Mouse (Mus musculus): Measurements from ENCODE around the gene Rps18. TPM values are rescaled to one million over a fixed set of nuclear protein-coding genes. Genes with fewer than 3 reads are reported as not detected.

Gene Rps18
- total RNA-seq, 2 experiments from 2014 or later = 1,622 to 4,103 TPM

- ATAC-seq (replicated peaks; ENCODE audit: poor library complexity) = no peak
Observed at GRCm38 (mm10) chr17:33948090-33948904, 7.5 kb downstream of the Rps18 start.

- peak; percentile 32 for ATAC-seq (replicated peaks; ENCODE audit: poor library complexity)
Observed at GRCm38 (mm10) chr17:33947430-33948089, 8.2 kb downstream of the Rps18 start.

- ATAC-seq (replicated peaks; ENCODE audit: poor library complexity) = no peak
Observed at GRCm38 (mm10) chr17:33943454-33943853, 12.3 kb downstream of the Rps18 start.

- ATAC-seq (replicated peaks; ENCODE audit: poor library complexity) = no peak
Observed at GRCm38 (mm10) chr17:33941381-33941780, 14.4 kb downstream of the Rps18 start.

GRCm38 (mm10) chr17:33940981-33941380, 14.8 kb downstream of the Rps18 start:
- no peak for ATAC-seq (replicated peaks; ENCODE audit: poor library complexity)

GRCm38 (mm10) chr17:33940206-33940805, 15.5 kb downstream of the Rps18 start, which contains the start of the genes Pfdn6 and Wdr46:
Pfdn6 (minus strand) TSS chr17:33940343.
Wdr46 (plus strand) TSS chr17:33940660.
- ATAC-seq (replicated peaks; ENCODE audit: poor library complexity) = peak; percentile 94

- no peak for ATAC-seq (replicated peaks; ENCODE audit: poor library complexity)
Observed at GRCm38 (mm10) chr17:33938783-33939182, 17.0 kb downstream of the Rps18 start.

GRCm38 (mm10) chr17:33936993-33937392, 18.8 kb downstream of the Rps18 start:
- ATAC-seq (replicated peaks; ENCODE audit: poor library complexity) = no peak

- ATAC-seq (replicated peaks; ENCODE audit: poor library complexity) = no peak
Observed at GRCm38 (mm10) chr17:33935422-33936055, 20.3 kb downstream of the Rps18 start.

GRCm38 (mm10) chr17:33932970-33933369, 22.8 kb downstream of the Rps18 start:
- no peak for ATAC-seq (replicated peaks; ENCODE audit: poor library complexity)

GRCm38 (mm10) chr17:33932448-33932847, 23.4 kb downstream of the Rps18 start:
- no peak for ATAC-seq (replicated peaks; ENCODE audit: poor library complexity)

GRCm38 (mm10) chr17:33931947-33932346, 23.9 kb downstream of the Rps18 start:
- no peak for ATAC-seq (replicated peaks; ENCODE audit: poor library complexity)

- no peak for ATAC-seq (replicated peaks; ENCODE audit: poor library complexity)
Observed at GRCm38 (mm10) chr17:33931159-33931866, 24.5 kb downstream of the Rps18 start.

GRCm38 (mm10) chr17:33930280-33931158, 25.3 kb downstream of the Rps18 start:
- peak; percentile 27 for ATAC-seq (replicated peaks; ENCODE audit: poor library complexity)

GRCm38 (mm10) chr17:33929371-33930279, 26.2 kb downstream of the Rps18 start, which contains the start of gene Rgl2:
Rgl2 (plus strand) TSS chr17:33929543.
- peak; percentile 74 for ATAC-seq (replicated peaks; ENCODE audit: poor library complexity)

- no peak for ATAC-seq (replicated peaks; ENCODE audit: poor library complexity)
Observed at GRCm38 (mm10) chr17:33928251-33928947, 27.4 kb downstream of the Rps18 start.

- no peak for ATAC-seq (replicated peaks; ENCODE audit: poor library complexity)
Observed at GRCm38 (mm10) chr17:33926207-33926932, 29.4 kb downstream of the Rps18 start.

Data from megakaryocyte progenitor cell, adult 5-6 weeks (primary cell).